Mouse (Mus musculus) cortical plate, adult 2 months (tissue): ENCODE results near the gene Immp2l. TPM values are rescaled to one million over a fixed set of nuclear protein-coding genes. Genes with fewer than 3 reads are reported as not detected.

Source experiments
- H3K27ac ChIP-seq: fragments of 200-500 bp; 2 replicates; pipeline ENCODE4 v1.5.1; 2012; ENCODE audit warnings: low read length, control low read depth, inconsistent platforms; ENCODE audit not compliant: insufficient read depth
- H3K4me1 ChIP-seq: fragments of 200-500 bp; 2 replicates; pipeline ENCODE4 v1.6.1; 2011; ENCODE audit warnings: low read length; ENCODE audit not compliant: control insufficient read depth, insufficient read depth
- H3K4me3 ChIP-seq: fragments of 200-500 bp; 2 replicates; pipeline ENCODE4 v1.5.1; 2011; ENCODE audit warnings: mild to moderate bottlenecking, low read length, control low read depth; ENCODE audit not compliant: insufficient read depth
- CTCF ChIP-seq: fragments of 200-500 bp; IDR thresholded peaks from 2 replicates; pipeline ENCODE4 v1.5.1; 2011; ENCODE audit warnings: mild to moderate bottlenecking, control low read depth, low read length; ENCODE audit not compliant: insufficient read depth; ENCODE audit errors: extremely low read depth
- POLR2A ChIP-seq: fragments of 200-500 bp; IDR thresholded peaks from 2 replicates; pipeline ENCODE4 v1.6.1; 2011; ENCODE audit warnings: mild to moderate bottlenecking, low read length, control low read depth; ENCODE audit not compliant: insufficient read depth; ENCODE audit errors: extremely low read depth
- polyA plus RNA-seq: library from polyadenylated mRNA; depleted of rRNA; stranded (reverse); fragments of >200 nt; gene quantifications from 2 replicates; pipeline ENCODE4 v1.2.3, GENCODE M21; 2012

Immp2l gene
- polyA plus RNA-seq, 1 experiment = 8.0 TPM

DNA sequence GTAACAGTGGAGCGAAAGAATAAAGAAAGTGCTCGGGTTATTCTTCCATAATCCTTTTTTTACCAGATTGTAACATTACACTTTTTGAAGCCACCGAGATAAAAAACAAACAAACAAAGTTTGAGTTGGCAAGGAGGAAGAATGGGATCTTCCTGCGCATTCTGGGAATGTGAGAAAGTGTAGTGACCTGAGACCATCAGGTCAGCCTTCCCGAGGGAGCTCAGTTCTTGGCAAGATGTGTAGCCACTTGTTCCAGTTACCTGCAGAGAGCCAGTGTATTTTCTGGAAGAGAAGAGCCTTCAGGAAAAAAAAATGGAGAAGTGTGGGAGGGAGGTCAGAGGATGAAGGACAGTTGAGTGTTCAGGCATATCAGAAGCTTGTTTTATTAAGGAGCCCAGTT, 569.5 kb downstream of the Immp2l start:
- Histone ChIP-seq H3K4me3 (no peak overlapping the region), H3K27ac (no peak overlapping the region), H3K4me1 (no peaks in the 10 kb centered on the region)
- no peak for TF ChIP-seq CTCF
- no peak for TF ChIP-seq POLR2A

DNA sequence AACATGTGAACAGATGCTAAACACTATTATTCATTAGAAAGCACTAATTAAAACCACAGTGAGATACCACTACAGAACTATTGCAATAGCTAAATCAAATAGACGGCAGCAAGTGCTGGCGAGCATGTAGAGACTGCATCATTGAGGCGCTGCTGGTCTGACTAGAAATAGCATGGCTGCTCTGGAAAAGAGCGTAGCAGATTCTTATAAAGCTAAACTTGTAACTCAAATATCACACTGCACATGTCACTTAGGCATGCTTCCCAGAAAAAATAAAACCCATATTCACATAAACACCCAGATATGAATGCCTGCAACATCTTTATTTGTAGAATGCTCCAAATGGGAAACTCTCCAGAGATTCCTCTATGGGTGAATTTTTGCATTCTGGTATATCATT, 570.1 kb downstream of the Immp2l start:
- TF ChIP-seq POLR2A = no peak
- no peak for TF ChIP-seq CTCF
- no peak overlapping the region for H3K4me3 ChIP-seq
- no peaks in the 10 kb centered on the region for H3K4me1 ChIP-seq
- H3K27ac ChIP-seq = no peak overlapping the region

DNA sequence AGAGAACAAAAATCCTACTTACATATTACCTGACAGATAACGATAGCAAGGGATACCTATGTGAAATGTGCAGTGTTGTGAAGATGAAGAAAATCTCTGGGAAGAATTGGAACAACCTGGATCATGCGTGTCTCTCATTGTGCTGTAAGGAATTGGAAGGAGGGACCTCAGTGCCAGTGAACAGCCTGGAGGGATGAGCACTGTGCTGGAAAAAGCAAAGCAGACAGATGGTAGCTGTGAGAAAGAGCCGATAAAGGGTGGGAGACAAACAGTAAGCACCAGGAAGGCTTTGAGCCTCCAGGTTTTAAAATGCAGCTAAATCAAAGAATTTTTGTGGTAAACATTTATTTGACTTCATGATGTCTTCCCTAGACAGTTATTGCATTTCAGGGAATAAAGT, 591.4 kb downstream of the Immp2l start:
- Histone ChIP-seq H3K27ac (no peak overlapping the region), H3K4me3 (no peak overlapping the region), H3K4me1 (no peaks in the 10 kb centered on the region)
- TF ChIP-seq CTCF (no peak), POLR2A (no peak)

DNA sequence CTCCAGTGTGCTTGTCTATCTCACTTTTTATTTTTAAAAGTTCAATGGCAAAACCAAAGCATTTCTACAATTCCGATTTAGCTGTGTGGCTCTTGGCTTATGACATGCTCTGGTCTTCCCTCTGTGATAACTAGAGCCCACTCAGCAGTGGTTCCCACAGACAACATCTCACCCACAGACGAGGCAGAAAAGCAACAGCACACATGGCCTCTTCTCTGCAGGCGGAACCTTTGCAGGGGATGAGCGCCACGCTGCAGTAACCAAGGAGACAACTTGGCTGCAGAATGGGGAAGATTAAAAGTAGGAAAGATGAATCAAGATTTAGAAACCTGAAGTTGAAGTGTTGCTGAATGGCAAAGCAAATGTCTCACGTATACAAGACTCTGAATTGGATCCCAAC, 597.5 kb downstream of the Immp2l start:
- Histone ChIP-seq H3K4me3 (no peak overlapping the region), H3K4me1 (no peaks in the 10 kb centered on the region; the same call in 1 of the 2 replicates), H3K27ac (no peak overlapping the region)
- no peak for TF ChIP-seq CTCF
- no peak for TF ChIP-seq POLR2A

DNA sequence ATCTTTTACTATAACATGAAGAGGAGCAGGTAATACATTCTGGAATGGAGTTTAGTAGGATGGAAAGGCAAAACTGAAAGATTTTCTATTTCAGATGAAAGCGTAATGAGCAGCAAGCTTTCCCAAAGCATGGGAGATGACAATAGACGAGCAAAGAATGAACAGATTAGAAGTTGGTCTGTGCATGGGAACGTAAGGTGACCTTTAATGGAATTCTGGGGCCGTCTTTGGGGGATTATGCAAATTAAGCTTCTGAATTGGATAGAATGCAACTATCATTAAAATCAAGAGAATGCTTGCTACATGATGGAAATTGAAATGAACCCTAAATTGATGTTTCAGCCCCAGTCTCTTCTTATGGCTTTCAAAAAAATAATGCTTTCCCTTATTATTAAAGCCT, 619.4 kb downstream of the Immp2l start:
- no peak overlapping the region for H3K27ac ChIP-seq
- TF ChIP-seq POLR2A = no peak
- TF ChIP-seq CTCF = no peak
- no peaks in the 10 kb centered on the region; the same call in 1 of the 2 replicates for H3K4me1 ChIP-seq
- no peak overlapping the region for H3K4me3 ChIP-seq

DNA sequence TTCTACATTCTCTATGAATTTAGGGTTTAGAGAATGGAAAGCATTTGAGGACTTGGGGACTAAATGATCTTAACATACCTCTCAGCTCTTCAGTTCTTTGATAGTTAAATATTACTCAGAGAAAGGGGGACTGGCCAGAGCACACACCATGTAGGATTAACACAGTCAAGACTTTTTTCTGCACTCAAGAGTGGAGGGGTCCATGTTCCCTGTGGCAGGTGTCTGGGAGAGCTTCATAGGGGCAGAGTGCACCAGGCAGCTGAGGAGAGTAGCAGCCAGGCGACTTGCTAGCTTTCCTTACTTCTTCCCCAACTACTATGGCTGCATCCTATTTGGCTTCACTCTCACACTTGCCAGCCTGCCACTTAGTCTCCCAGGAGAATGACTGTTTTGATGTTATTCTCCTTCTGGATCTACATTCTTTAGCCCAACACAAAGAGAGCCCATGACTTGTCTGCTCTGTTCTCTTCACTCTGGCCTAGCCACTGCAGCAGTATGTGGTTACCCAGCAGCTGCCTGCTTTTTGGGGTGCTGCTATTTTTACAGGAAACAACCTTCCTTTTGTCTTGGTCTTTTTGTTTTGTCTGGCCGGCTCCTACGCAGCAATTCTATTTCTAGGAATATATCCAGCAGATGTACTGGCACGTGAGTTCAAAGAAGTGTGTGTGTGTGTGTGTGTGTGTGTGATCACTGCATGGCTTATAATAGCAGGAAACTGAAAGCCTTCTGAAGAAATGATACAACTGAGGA, 621.1 kb downstream of the Immp2l start:
- Histone ChIP-seq H3K4me1 (no peaks in the 10 kb centered on the region; the same call in 1 of the 2 replicates), H3K4me3 (no peak overlapping the region), H3K27ac (no peak overlapping the region)
- TF ChIP-seq CTCF (no peak), POLR2A (no peak)

DNA sequence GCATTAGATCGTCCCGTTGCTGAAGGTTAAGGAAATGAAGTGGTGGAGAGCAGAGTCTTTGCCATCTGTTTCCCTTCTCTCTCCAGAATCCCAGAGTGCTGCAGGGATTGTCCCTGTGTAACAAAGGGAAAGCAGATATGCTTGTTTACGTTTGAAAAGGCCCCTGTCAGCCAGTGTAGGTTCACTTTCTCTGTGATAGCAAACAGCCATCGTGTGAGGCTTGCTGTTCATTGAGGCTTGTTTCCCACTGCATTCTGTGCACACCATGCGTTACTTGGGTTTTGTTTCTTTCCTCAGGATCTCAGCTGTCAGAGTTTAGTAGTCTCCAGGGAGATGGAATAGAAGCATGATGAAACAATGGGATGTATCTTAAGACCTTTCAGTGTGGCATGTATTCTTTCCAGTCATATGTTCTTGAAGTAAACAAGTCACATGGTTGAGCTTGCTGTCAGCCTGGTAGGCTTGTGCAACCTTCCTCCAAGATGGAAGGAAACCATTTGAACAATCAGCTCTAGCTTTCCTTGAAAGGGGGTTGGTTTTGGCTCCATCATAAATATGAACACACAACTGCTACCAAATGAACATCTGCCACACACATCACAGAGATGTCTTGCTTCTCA, 623.2 kb downstream of the Immp2l start:
- no peak overlapping the region for H3K4me3 ChIP-seq
- no peak for TF ChIP-seq POLR2A
- no peak for TF ChIP-seq CTCF
- H3K4me1 ChIP-seq = no peaks in the 10 kb centered on the region; the same call in 1 of the 2 replicates

DNA sequence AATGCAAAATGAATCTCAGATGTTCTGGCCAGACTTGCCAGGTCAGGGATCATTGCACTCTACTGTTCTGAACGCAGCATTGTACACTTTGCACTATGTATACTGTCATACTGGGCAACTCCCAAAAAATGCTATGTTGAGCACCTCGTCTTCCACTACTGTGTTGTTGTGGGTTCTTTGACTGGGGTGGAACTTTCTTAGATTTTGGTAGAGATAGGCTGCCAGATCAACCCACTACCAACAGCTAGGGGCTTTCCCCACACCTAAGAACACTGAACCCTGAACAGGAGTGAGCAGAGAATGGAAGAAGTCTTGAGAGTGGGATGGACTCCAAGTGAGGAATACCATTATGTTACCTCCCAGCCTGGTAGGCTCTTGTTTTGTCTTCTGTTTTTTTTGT, 623.8 kb downstream of the Immp2l start:
- no peak for TF ChIP-seq CTCF
- TF ChIP-seq POLR2A = no peak
- H3K4me1 ChIP-seq = no peaks in the 10 kb centered on the region; the same call in 1 of the 2 replicates
- H3K4me3 ChIP-seq = no peak overlapping the region
- H3K27ac ChIP-seq = no peak overlapping the region

More for the DNA sequence above, 623.2 kb downstream of the Immp2l start:
- H3K27ac ChIP-seq = no peak overlapping the region

DNA sequence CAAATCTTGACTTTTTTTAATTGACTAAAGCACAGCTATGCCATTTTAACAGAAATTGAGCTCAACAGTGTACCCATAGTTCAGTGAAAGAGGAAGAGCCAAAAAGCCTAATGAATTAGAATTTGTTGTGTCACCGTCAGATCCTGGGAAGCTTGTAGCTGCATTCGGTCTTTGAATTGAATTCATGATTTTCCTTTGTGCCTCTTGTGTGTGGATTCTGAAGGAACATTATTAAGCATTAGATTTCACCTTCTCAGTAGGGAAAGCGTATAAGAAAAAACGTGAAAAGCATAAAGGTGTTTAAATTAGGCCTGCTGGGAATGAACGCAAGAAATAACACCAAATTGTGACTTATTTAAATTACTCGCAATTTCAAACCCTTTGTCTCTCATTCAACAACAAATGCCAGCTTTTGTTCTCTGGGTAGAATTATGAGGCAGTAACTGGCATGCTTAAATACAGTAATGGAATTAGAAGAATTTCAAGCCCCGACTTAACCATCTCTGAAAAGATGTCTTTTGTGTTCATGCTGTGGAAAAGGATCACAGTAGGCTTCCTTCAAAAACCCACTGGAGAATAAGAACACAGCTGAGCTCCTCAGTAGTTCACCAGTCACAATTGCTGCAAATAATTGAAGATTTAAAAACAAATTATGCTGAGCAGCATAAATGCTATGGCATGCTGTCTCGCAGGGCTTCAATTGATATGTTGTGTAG, 626.1 kb downstream of the Immp2l start:
- TF ChIP-seq POLR2A (no peak), CTCF (no peak)
- H3K4me1 ChIP-seq = no peaks in the 10 kb centered on the region; the same call in 1 of the 2 replicates
- H3K4me3 ChIP-seq = no peak overlapping the region
- H3K27ac ChIP-seq = no peak overlapping the region

DNA sequence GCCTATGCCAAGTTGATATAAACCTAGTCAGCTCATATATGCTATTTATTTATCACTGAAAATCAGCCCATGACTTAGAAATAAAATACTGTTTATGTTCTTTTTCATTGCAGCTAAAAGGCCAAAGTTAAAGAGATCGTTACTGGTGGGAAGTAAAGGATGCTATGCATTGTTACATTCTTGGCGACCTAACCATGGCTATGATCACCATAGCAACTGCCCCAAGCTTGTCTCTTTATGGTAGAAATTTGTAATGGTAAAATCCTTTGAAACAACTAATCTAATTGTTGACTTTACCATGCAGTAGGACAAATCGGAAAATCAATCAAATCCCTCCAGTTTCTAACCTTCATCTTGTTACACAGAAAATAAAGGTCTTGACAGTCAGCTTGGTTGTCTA, 644.4 kb downstream of the Immp2l start:
- H3K27ac ChIP-seq = no peak overlapping the region
- no peak overlapping the region for H3K4me3 ChIP-seq
- no peak for TF ChIP-seq CTCF
- TF ChIP-seq POLR2A = no peak
- H3K4me1 ChIP-seq = no peaks in the 10 kb centered on the region
